Mouse (Mus musculus): Measurements from ENCODE around the gene Kif27. TPM values are rescaled to one million over a fixed set of nuclear protein-coding genes. Genes with fewer than 3 reads are reported as not detected.
A peak's percentile ranks its signal among the peaks of the same experiment; 100 is the strongest.

Kif27 gene
- total and polyA plus RNA-seq, 2 experiments: under 0.01 TPM; not detected in 1

- 48% methylated on average over 9 of the region's 9 CpGs for WGBS
- Histone ChIP-seq H3K27me3 (ENCODE audit: control insufficient read depth, insufficient read depth, low read length) (no peaks in the 10 kb centered on the region), H3K79me2 (ENCODE audit: control insufficient read depth, insufficient read depth, low read length) (no peaks in the 10 kb centered on the region), H3K36me3 (ENCODE audit: control insufficient read depth, insufficient read depth, low read length) (no peaks in the 10 kb centered on the region), H3K4me1 (ENCODE audit: control insufficient read depth, insufficient read depth, low read length) (peaks cover 7% of the 10 kb centered on the region), H3K4me3 (ENCODE audit: insufficient read depth, low read depth, low read length) (no peak overlapping the region), H3K27ac (replicated peaks; ENCODE audit: insufficient read depth, low read depth, low read length) (no peak overlapping the region), H3K9ac (ENCODE audit: low read depth, low read length) (no peak overlapping the region)
- DNase-seq (ENCODE audit: extremely low read depth, low read depth, low spot score): no peak
- TF ChIP-seq CTCF (IDR thresholded peaks at IDR 0.05; ENCODE audit: low read depth, low read length) (no peak), POLR2A (IDR thresholded peaks at IDR 0.05; ENCODE audit: extremely low read depth, insufficient read depth, low read length) (no peak)
Observed at GRCm38 (mm10) chr13:58275076-58275475, 83.8 kb downstream of the Kif27 start.

DNA sequence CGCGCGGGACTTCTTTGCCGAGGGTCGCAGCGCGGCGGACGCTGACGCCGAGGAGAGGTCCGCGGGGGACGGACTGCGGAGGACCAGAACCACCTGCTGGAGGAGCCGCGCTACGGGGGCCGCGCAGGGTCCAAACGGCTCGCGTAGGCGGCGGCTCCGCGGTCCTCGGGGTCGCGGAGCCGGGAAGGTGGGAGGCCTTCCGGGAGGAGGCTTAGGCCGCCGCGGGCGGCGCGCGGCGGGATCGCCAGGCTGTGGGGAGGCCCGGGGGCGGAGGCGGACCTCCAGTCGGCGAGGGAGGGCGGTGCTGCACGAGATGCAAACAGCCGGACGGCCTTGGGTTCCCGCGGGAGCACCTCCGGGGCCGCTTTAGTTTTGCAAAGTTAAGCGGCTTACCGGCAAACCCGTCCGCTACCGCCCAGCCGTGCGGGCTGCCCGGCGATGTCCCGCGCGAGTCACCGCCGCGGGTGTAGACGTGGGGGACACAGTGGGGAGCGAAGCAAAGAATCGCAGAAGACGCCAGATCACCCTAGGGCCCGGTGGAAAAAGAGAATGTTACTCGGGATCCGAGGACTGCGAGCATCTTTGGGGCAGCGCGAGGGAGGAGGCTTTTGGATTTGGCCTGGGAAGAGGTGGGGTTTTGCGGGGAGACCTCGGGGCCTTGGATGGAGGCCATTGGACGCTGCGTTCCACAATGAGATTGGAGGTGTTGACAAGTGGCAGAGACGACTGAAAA, 84.5 kb downstream of the Kif27 start:
- under 1% methylated on average over 83 of the region's 84 CpGs for WGBS
- no peaks in the 10 kb centered on the region for H3K27me3 ChIP-seq (ENCODE audit: control insufficient read depth, insufficient read depth, low read length)
- no peaks in the 10 kb centered on the region for H3K79me2 ChIP-seq (ENCODE audit: control insufficient read depth, insufficient read depth, low read length)

DNA sequence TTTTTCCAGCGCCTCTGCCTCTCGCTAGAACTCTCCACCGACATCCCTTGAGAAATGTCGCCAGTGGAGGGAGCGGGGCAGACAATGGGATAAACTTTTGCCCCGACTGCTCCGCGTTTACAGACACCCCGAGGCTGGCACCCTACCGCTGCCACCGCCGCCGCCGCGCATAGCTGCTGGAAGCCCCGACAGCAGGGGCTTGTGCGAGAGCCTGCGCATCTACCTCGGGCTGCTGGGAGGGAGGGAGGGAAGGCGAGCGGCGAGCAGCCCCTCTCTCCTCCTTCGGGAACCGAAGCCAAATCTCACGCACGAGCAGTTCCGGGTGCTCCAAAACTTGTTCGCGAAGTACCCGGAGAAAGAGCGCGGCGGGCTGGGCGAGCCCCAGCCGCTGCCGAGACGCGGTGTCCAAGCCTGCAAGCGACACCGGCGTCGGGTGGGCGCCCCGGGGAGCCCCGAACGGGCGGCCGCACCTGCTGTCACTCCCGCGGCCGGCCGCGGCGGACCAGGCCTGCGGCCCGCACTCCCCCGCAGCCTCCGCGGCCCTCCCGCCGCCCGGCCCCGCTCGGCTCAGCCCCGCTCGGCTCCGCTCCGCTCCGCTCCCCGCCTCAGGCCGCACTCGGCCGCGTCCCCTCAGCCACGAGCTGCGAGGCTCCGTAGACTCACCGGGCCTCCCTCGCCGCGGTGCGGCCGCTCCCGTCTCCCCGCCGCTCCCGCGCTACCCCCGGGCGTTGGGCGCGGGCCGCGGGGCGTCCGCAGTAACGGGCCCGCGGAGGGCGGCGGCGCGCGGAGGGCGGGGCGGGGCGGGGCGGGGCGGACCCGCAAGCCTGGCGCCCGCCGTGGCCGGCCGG, 85.3 kb downstream of the Kif27 start:
- DNase-seq (ENCODE audit: extremely low read depth, low read depth, low spot score): no peak
- H3K4me3 ChIP-seq (ENCODE audit: insufficient read depth, low read depth, low read length): peak overlapping the region; percentile 99
- WGBS: under 1% methylated on average over 77 of the region's 115 CpGs
- H3K9ac ChIP-seq (ENCODE audit: low read depth, low read length): peak overlapping the region; percentile 99
- H3K27me3 ChIP-seq (ENCODE audit: control insufficient read depth, insufficient read depth, low read length): no peaks in the 10 kb centered on the region
- TF ChIP-seq CTCF (IDR thresholded peaks at IDR 0.05; ENCODE audit: low read depth, low read length): no peak
- no peak for TF ChIP-seq POLR2A (IDR thresholded peaks at IDR 0.05; ENCODE audit: extremely low read depth, insufficient read depth, low read length)
- no peaks in the 10 kb centered on the region for H3K36me3 ChIP-seq (ENCODE audit: control insufficient read depth, insufficient read depth, low read length)
- peaks cover 7% of the 10 kb centered on the region for H3K4me1 ChIP-seq (ENCODE audit: control insufficient read depth, insufficient read depth, low read length)
- H3K27ac ChIP-seq (replicated peaks; ENCODE audit: insufficient read depth, low read depth, low read length): no peak overlapping the region
- H3K79me2 ChIP-seq (ENCODE audit: control insufficient read depth, insufficient read depth, low read length): no peaks in the 10 kb centered on the region

More for the DNA sequence above, 84.5 kb downstream of the Kif27 start:
- Histone ChIP-seq H3K27ac (replicated peaks; ENCODE audit: insufficient read depth, low read depth, low read length) (peak overlapping the region; percentile 40; the same call in 1 of the 2 replicates), H3K4me3 (ENCODE audit: insufficient read depth, low read depth, low read length) (peak overlapping the region; percentile 99), H3K36me3 (ENCODE audit: control insufficient read depth, insufficient read depth, low read length) (no peaks in the 10 kb centered on the region), H3K9ac (ENCODE audit: low read depth, low read length) (peak overlapping the region; percentile 91), H3K4me1 (ENCODE audit: control insufficient read depth, insufficient read depth, low read length) (peaks cover 7% of the 10 kb centered on the region)
- TF ChIP-seq CTCF (IDR thresholded peaks at IDR 0.05; ENCODE audit: low read depth, low read length) (no peak), POLR2A (IDR thresholded peaks at IDR 0.05; ENCODE audit: extremely low read depth, insufficient read depth, low read length) (0 out of 2 replicates have a peak, but pooled peaks have one; percentile 3)
- peak; percentile 40 for DNase-seq (ENCODE audit: extremely low read depth, low read depth, low spot score)

- H3K27me3 ChIP-seq (ENCODE audit: control insufficient read depth, insufficient read depth, low read length): no peaks in the 10 kb centered on the region
- WGBS: 85% methylated on average over 3 of the region's 3 CpGs
- no peak overlapping the region for H3K9ac ChIP-seq (ENCODE audit: low read depth, low read length)
- H3K4me1 ChIP-seq (ENCODE audit: control insufficient read depth, insufficient read depth, low read length): no peaks in the 10 kb centered on the region
- DNase-seq (ENCODE audit: extremely low read depth, low read depth, low spot score): no peak
- H3K79me2 ChIP-seq (ENCODE audit: control insufficient read depth, insufficient read depth, low read length): no peaks in the 10 kb centered on the region
- H3K4me3 ChIP-seq (ENCODE audit: insufficient read depth, low read depth, low read length): no peak overlapping the region
- H3K36me3 ChIP-seq (ENCODE audit: control insufficient read depth, insufficient read depth, low read length): no peaks in the 10 kb centered on the region; the same call in 1 of the 2 replicates
- H3K27ac ChIP-seq (replicated peaks; ENCODE audit: insufficient read depth, low read depth, low read length): no peak overlapping the region
- TF ChIP-seq CTCF (IDR thresholded peaks at IDR 0.05; ENCODE audit: low read depth, low read length): no peak
- TF ChIP-seq POLR2A (IDR thresholded peaks at IDR 0.05; ENCODE audit: extremely low read depth, insufficient read depth, low read length): no peak
Observed at GRCm38 (mm10) chr13:58266864-58267263, 92.1 kb downstream of the Kif27 start.

DNA sequence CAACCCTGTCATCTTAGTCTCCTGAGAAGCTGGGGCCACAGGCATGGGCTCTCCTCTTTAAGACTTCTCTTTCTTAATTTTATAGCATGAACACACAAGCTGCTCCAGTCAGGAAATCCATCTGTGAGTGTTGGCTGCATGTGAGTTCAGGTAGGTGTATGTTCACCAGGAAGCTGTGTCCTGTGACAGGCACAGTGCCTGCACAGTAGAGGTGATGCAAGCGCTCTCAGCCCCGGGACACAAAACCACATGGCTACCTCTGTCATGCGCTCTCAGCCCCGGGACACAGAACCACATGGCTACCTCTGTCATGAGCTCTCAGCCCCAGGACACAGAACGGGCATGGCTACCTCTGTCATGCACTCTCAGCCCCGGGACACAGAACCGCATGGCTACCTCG, 95.4 kb downstream of the Kif27 start:
- no peaks in the 10 kb centered on the region for H3K4me1 ChIP-seq (ENCODE audit: control insufficient read depth, insufficient read depth, low read length)
- TF ChIP-seq CTCF (IDR thresholded peaks at IDR 0.05; ENCODE audit: low read depth, low read length) (no peak), POLR2A (IDR thresholded peaks at IDR 0.05; ENCODE audit: extremely low read depth, insufficient read depth, low read length) (no peak)
- no peak overlapping the region for H3K4me3 ChIP-seq (ENCODE audit: insufficient read depth, low read depth, low read length)
- no peaks in the 10 kb centered on the region for H3K27me3 ChIP-seq (ENCODE audit: control insufficient read depth, insufficient read depth, low read length)
- peaks cover 4% of the 10 kb centered on the region; the same call in 1 of the 2 replicates for H3K36me3 ChIP-seq (ENCODE audit: control insufficient read depth, insufficient read depth, low read length)
- no peaks in the 10 kb centered on the region for H3K79me2 ChIP-seq (ENCODE audit: control insufficient read depth, insufficient read depth, low read length)
- H3K27ac ChIP-seq (replicated peaks; ENCODE audit: insufficient read depth, low read depth, low read length): no peak overlapping the region
- no peak for DNase-seq (ENCODE audit: extremely low read depth, low read depth, low spot score)
- H3K9ac ChIP-seq (ENCODE audit: low read depth, low read length): no peak overlapping the region
- 86% methylated on average over 8 of the region's 8 CpGs for WGBS
